In the genomic region with DNA sequence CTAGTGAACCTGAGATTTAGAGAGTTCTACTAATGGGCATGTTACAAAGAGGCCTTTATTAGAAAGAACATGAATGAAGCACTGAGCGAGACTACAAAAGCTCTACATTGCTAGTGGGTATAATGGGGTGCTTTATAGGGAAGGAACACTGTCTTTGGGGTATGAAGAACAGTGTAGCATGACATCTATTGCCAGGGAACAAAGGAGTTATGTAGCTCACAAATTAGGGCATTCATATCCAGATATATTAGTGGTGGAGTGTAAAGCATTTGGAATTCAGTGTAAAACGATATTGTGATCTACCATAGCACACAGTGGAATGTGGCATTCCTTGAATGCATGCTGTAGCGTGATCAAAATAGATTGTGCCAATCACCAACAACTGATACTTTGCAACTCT, we compare ENCODE assay signal across 25 mouse cellular contexts.
DNase-seq lines count a peak whose midpoint lies in the region; ATAC-seq and TF ChIP-seq lines count a peak whose summit lies in the region.
"Had no signal": no experiment of that assay in that cellular context is flagged by ENCODE, and none has a peak within 500 bp of the region (broad histone marks: within the 10 kb centered on the region; RNA-seq: fewer than 3 reads in every experiment).

No protein-coding gene starts in this region.

- no peak for TF ChIP-seq CTCF in forebrain, postnatal 0 days (IDR thresholded peaks at IDR 0.05; ENCODE audit: low read depth)

- peaks cover 29% of the 10 kb centered on the region for H3K4me1 ChIP-seq in forebrain, embryonic 12.5 days
- H3K4me1 ChIP-seq in forebrain, postnatal 0 days (ENCODE audit: insufficient read depth): no peaks in the 10 kb centered on the region
- peaks cover 25% of the 10 kb centered on the region for H3K4me1 ChIP-seq in forebrain, embryonic 15.5 days

- no peak overlapping the region for H3K9ac ChIP-seq in forebrain, embryonic 12.5 days
- no peak overlapping the region for H3K9ac ChIP-seq in forebrain, postnatal 0 days
- H3K9ac ChIP-seq in forebrain, embryonic 15.5 days (replicated peaks): no peak overlapping the region
- H3K9ac ChIP-seq: embryonic facial prominence, embryonic 12.5 days; heart, embryonic 13.5 days; hindbrain, embryonic 14.5 days; lung, embryonic 15.5 days; neural tube, embryonic 12.5 days had no signal

- peak; percentile 65; the same call in 1 of the 2 replicates for ATAC-seq in forebrain, embryonic 12.5 days (ENCODE audit: low FRiP score)
- no peak for ATAC-seq in forebrain, postnatal 0 days
- peak; percentile 16; the same call in 1 of the 2 replicates for ATAC-seq in forebrain, embryonic 15.5 days (replicated peaks)
- no peak for ATAC-seq in granulocyte monocyte progenitor cell, adult 5-6 weeks (replicated peaks; ENCODE audit: poor library complexity, severe bottlenecking)
- ATAC-seq: intestine, postnatal 0 days; midbrain, embryonic 16.5 days had no signal

- H3K27me3 ChIP-seq in forebrain, embryonic 12.5 days: no peaks in the 10 kb centered on the region
- H3K27me3 ChIP-seq in forebrain, postnatal 0 days (ENCODE audit: insufficient read depth, low read length): no peaks in the 10 kb centered on the region
- H3K27me3 ChIP-seq in forebrain, embryonic 15.5 days: no peaks in the 10 kb centered on the region
- H3K27me3 ChIP-seq: embryonic facial prominence, embryonic 12.5 days; heart, embryonic 13.5 days; lung, embryonic 15.5 days; neural tube, embryonic 12.5 days had no signal

- H3K4me3 ChIP-seq in forebrain, embryonic 12.5 days (replicated peaks): no peak overlapping the region
- H3K4me3 ChIP-seq in forebrain, postnatal 0 days (ENCODE audit: low read depth, low read length): no peak overlapping the region
- no peak overlapping the region for H3K4me3 ChIP-seq in forebrain, embryonic 15.5 days
- H3K4me3 ChIP-seq: embryonic facial prominence, embryonic 12.5 days; gastrocnemius, adult 2 months; heart, embryonic 13.5 days; lung, embryonic 15.5 days; neural tube, embryonic 12.5 days had no signal

- no peak overlapping the region for H3K4me2 ChIP-seq in forebrain, embryonic 12.5 days
- no peak overlapping the region for H3K4me2 ChIP-seq in forebrain, postnatal 0 days (ENCODE audit: low read depth)
- no peak overlapping the region for H3K4me2 ChIP-seq in forebrain, embryonic 15.5 days (replicated peaks)
- H3K4me2 ChIP-seq: embryonic facial prominence, embryonic 12.5 days; heart, embryonic 13.5 days; hindbrain, embryonic 14.5 days; liver, embryonic 11.5 days; lung, embryonic 15.5 days; midbrain, embryonic 11.5 days; neural tube, embryonic 12.5 days had no signal

- H3K9me3 ChIP-seq in forebrain, embryonic 12.5 days: no peaks in the 10 kb centered on the region
- H3K9me3 ChIP-seq in forebrain, postnatal 0 days (ENCODE audit: low read length): no peaks in the 10 kb centered on the region
- H3K9me3 ChIP-seq in forebrain, embryonic 15.5 days: no peaks in the 10 kb centered on the region
- H3K9me3 ChIP-seq: embryonic facial prominence, embryonic 12.5 days; heart, embryonic 13.5 days; lung, embryonic 15.5 days; neural tube, embryonic 12.5 days had no signal

- H3K27ac ChIP-seq in forebrain, embryonic 12.5 days: no peak overlapping the region
- H3K27ac ChIP-seq in forebrain, postnatal 0 days (ENCODE audit: low read depth, low read length): no peak overlapping the region
- H3K27ac ChIP-seq in forebrain, embryonic 15.5 days (replicated peaks): no peak overlapping the region
- H3K27ac ChIP-seq: embryonic facial prominence, embryonic 12.5 days; gastrocnemius, adult 2 months; heart, embryonic 13.5 days; hindbrain, embryonic 14.5 days; lung, embryonic 15.5 days; neural tube, embryonic 12.5 days had no signal

- no peaks in the 10 kb centered on the region for H3K36me3 ChIP-seq in forebrain, embryonic 12.5 days (replicated peaks)
- no peaks in the 10 kb centered on the region for H3K36me3 ChIP-seq in forebrain, postnatal 0 days (ENCODE audit: insufficient read depth)
- no peaks in the 10 kb centered on the region for H3K36me3 ChIP-seq in forebrain, embryonic 15.5 days
- H3K36me3 ChIP-seq: embryonic facial prominence, embryonic 12.5 days; heart, embryonic 13.5 days; lung, embryonic 15.5 days; neural tube, embryonic 12.5 days had no signal

- DNase-seq in forebrain, postnatal 0 days: no peak
- peak; percentile 56 for DNase-seq in brain, adult 2 months (ENCODE audit: low read depth, low spot score)
- DNase-seq in retina, postnatal 1 day: peak; percentile 68
- DNase-seq in kidney, postnatal 4 days: no peak
- DNase-seq: adrenal gland, postnatal 25 days; cerebellum, adult 2 months; cerebellum, postnatal 14 days; gastrocnemius, adult 2 months; gastrocnemius, postnatal 36 days; heart, postnatal 10 days; kidney, adult 9 months; kidney, postnatal 10 days; right cerebral cortex, postnatal 14 days had no signal

- WGBS in forebrain, embryonic 12.5 days: 21% methylated on average over 3 of the region's 3 CpGs
- 37% methylated on average over 3 of the region's 3 CpGs for WGBS in forebrain, postnatal 0 days
- 21% methylated on average over 3 of the region's 3 CpGs for WGBS in forebrain, embryonic 15.5 days

Comparison
In these comparisons a context has a peak if more than half of its experiments do, and no peak if none do; other contexts are left out.
1. ATAC-seq: peak in forebrain, embryonic 12.5 days (single experiment) and forebrain, embryonic 15.5 days (single experiment); none in forebrain, postnatal 0 days (single experiment) and granulocyte monocyte progenitor cell, adult 5-6 weeks (single experiment).
2. DNase-seq: peak in brain, adult 2 months (single experiment) and retina, postnatal 1 day (single experiment); none in forebrain, postnatal 0 days (single experiment) and kidney, postnatal 4 days (0 of 2).